Mouse (Mus musculus) gastrocnemius, postnatal 14 days (tissue): ENCODE data around the gene Dnah9. TPM values are rescaled to one million over a fixed set of nuclear protein-coding genes. Genes with fewer than 3 reads are reported as not detected.
A peak's percentile ranks its signal among the peaks of the same experiment; 100 is the strongest.

Source experiments
- DNase-seq: peaks from one replicate; pipeline ENCODE4 v3.0.0; 2021; ENCODE audit warnings: mixed read lengths
- intact Hi-C: fragments of 180-260 bp; cut with DNase I; formaldehyde crosslinking; loops from one replicate; pipeline ENCODE4 v1.15.1; 2025; ENCODE audit warnings: low total_unique reads
- total RNA-seq, 2 experiments: library from RNA; stranded (reverse); gene quantifications; 2 replicates each; pipeline ENCODE4 v1.2.3; 2021

Dnah9 gene
- total RNA-seq, 2 experiments from 2014 or later = not detected

DNA sequence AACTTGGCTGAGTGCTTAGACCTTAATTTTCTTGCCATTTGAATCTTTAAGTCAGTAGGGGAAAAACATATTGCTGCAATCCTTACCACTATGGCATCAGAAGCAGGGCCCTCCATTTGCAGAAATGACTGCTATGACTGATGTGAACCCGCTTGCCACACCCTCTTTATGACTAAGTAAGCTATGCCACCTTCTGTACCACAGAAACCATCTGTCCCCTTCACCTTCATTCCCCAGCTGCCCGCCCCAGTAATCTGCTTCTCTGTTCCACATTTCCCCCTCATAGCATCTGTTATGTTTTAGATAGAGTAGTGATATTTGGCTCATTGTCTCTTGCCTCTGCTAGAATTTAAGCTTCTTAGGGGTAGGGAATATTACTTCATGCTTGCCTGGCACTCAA, 237.6 kb downstream of the Dnah9 start:
- intact Hi-C loops = no loop called here
- DNase-seq = no peak

DNA sequence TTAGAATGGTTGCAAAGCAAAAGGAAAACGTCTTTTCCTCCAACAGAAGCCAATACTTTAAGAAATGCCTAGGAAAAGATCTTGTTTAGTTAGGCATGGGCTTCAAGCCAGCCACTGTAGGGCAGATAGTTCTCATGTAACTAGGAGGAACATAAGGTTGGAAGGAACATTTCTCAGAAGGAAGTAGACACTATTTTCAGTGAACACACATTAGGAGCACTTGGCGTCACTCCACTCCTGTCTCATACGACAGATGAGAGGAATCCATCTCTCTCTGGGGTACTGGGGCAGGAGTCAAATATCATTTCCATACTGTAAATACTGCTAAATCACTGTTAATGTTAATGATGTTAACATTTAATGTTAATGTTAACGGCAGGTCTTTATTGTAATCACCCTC, 238.0 kb downstream of the Dnah9 start:
- intact Hi-C loops = no loop called here

DNA sequence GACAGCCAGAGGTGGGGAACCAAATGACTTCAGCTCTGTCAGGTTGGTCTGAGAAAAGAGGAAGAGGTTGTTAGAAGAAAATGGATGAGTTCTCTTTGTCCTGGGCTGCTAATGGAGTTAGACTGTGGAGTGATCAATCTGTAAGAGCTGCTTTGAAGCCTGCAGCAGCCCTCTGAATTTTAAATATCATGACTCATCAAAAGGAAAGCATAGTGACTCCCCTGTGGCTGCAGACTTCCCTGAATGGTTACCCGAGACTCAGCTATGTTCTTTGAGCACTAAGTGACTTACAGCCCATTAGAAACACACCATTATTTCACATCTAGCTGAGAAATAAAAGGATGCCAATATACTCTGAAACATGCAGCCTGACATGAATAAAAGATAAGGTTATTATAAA, 240.4 kb downstream of the Dnah9 start:
- no peak for DNase-seq
- intact Hi-C loops = no loop called here

More for the DNA sequence above, 238.0 kb downstream of the Dnah9 start:
- no peak for DNase-seq

DNA sequence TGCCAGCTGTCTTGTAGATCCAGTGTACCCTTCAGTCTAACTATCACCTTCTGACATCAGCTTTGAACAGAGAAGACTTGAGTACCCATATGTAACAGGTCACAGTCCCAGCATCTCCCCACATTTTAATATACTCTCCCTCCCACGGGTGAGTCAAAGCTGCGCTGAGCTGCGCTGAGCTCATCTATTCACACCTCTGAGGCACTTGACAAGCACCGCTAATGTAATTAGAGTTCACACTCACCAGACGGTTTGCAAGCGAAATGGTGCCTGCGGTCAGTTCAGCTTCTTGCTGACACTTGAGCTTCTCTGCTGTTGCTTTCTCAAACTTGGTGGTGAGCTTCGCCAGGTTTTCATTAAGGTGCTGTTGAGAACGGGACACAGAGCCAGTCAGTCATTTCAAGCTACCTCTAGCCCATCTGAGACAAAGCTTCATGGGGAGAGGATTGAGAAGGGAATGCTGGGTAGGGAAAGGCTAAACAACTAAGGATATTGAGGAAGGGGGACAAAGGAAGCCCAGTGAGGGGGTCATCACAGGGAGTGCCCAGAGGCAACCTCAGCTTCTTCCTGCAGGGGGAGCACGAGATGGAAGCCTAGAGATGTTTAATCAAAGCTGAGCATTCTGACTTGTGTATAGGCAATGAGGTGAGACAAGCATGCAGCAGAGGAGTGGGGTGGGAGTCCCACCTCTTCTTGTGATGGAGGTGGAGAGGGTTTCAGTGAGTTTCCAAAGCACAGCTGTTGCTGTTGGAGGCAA, 249.7 kb downstream of the Dnah9 start:
- no peak for DNase-seq
- intact Hi-C loops = no loop called here

DNA sequence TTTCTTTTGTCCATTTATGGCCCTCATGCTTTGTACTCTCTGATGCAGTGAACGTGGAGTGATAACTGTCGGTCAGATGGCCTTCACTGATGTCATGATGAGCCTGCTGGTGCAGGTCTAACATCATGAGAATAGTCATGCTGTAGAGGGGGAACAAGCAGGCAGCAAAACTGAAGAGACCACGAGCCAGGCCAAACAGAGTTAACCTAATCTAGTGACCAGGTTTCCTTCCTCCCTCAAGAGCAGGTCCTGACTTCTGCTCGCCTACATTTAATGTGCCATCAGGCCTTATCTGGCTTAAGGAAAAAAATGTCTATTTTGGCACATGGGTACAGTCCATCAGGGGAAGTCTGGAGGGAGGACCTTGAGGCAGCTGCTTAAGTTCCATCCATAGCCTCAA, 259.2 kb downstream of the Dnah9 start:
- intact Hi-C loops = no loop called here
- DNase-seq = no peak

DNA sequence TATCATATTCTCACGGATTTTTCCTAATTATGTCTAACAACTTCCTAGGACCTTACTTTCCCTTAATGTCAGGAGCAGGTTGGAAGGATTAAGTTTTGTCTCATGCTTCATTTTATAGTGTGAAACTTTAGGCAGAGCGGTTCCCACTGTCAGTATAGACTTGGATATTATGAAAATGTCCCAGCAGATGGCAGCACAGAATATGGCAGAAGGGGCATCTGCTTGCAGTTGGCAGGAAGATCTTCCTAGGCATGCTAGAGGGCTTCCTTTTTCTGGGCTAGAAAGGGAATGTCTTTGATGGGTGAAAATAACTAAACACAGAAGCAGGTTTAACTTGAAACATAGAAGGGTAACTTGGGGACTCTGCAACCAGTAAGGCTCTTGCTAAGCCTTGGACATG, 262.9 kb downstream of the Dnah9 start:
- intact Hi-C loops = no loop called here
- no peak for DNase-seq

DNA sequence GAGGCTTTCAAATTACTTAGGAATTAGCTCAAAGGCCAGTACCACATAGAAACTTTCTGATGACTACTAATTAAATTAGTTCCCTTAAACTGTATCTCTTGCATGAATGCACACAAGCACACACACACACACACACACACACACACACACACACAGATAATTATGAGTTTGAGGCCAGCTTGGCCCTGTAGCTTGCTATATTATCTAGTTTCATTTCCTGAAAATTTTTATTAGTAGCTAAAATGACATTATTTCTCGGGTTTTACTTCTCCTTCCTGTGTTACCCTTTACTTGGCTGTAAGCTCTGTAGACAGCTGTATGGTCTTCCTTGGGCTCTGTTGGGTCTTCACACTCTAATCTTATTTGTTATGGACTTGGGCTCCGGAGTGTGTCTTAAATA, 264.4 kb downstream of the Dnah9 start:
- intact Hi-C loops = no loop called here
- no peak for DNase-seq

DNA sequence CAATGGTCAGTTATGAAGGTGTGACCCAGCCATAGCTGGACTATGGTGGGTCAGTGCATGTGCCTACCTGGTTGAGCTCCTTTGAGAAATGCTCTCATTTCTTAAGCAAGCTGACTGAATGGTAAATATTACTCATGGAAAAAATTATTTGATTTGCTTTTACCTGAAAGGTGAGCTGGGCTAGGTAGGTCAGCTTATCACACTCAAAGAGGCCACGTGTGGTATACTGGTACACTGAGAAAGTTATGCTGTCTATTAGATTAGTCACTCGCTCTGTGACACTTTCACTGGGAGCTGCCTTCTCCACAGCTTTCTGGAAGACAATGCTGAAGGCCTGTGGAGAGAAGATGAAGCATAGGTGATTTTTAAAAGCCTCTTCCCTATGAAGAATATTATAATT, 286.9 kb downstream of the Dnah9 start:
- intact Hi-C loops = no loop called here
- DNase-seq = no peak

DNA sequence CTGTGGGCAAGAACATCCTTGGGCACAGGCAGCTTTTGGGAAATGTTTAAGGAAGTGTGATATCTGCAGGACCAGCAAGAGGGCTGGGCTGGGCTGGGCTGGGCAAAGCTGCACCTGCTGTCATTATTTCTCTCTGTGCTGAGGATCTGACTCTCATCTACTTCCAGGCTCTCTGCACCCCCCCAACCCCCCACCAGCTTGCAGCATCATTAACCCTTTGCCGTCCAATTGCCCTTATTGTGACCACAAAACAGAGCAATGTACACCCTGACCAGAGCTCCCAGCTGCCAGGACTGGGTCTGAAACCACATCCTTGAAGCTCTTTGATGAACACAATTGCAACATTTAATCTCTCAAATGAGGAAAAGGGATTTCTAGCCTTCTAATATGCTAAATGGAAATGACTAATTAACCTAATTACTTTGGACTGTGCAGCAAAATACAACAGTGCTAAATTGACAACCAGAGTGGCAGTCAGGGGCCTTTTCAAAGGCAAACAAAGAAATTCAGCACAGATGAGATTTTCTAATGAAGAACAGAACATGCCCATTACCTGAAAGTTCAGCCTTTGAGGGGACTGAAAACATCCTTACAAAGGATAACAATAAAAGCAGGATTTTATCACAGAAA, 291.1 kb downstream of the Dnah9 start:
- no peak for DNase-seq

DNA sequence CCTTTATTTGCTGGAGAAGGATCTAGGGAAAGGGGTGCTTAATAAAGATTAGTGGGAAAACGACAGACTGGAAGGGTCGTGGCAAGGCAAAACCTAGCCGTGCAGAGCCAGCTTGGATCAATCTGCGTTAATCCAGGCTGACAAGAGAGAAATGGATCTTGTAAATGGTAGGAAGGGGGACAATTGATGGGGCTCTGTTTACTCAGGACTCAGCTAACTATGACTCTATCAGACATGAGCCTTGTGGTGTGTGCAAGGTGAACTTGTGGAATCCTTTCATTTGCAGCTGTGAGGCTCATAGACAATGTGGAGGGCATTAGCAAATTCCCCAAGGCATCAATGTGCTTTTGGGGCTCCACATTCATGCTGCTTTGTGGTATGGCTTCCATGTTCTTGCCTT, 306.9 kb downstream of the Dnah9 start:
- intact Hi-C loops = no loop called here
- no peak for DNase-seq

More for the DNA sequence above, 291.1 kb downstream of the Dnah9 start:
- intact Hi-C loops = no loop called here

DNA sequence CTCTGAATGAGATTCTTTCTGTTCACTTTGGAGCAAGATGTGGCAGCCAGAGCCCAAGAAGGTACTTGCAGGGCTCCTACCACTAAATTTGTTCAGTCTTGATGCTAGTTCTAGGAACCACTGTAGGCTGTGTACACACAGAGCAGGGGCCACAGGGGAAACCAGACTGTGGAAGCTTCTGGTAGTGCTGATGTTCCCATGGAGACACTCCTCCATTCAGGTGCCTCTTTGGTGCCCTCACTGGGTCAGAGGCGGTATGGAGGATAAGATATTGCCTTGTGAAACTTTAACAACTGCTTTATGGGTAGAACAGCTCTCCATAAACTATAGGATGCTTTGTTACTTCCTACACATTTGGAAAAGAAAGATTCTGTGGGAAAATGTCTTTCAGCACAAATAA, 316.3 kb downstream of the Dnah9 start:
- intact Hi-C loops = no loop called here
- DNase-seq = peak; percentile 14

DNA sequence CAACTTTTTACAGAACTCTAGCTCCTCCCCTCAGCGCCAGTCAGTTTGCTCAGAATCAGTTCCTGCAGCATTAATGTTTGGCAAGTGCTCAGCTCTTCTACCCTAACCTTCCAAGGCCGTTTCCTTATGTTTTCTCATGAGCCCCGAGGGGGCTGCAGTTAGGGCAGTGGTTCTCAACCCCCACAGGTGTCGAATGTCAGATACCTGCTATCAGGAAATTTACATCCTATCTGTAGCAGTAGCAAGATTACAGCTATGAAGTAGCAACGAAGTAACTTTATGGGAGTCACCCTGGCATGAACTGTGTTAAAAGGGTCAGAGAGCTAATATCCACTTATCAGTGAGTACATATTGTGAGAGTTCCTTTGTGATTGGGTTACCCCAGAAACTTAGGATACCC, 321.9 kb downstream of the Dnah9 start:
- no peak for DNase-seq
- intact Hi-C loops = no loop called here

DNA sequence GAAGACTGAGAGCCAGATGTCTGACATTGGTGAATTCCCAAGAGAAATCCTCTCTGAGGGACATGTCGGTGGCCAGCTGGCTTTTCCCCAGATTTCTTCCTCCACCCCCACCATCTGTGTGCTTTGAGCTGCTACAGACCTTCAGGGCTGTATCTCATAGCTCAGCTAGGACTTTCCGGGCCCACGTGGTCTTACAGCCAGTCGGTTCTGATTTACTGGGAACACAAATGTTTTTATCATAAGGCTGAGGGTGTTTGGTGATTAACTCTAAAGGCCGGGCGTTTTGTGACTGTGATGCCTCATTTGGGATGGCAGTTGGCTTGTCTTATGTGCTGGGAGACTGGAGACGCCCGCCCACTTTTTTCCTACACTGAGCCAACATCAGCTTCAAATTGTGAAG, 329.4 kb downstream of the Dnah9 start:
- peak; percentile 11 for DNase-seq
- intact Hi-C loops = no loop called here

DNA sequence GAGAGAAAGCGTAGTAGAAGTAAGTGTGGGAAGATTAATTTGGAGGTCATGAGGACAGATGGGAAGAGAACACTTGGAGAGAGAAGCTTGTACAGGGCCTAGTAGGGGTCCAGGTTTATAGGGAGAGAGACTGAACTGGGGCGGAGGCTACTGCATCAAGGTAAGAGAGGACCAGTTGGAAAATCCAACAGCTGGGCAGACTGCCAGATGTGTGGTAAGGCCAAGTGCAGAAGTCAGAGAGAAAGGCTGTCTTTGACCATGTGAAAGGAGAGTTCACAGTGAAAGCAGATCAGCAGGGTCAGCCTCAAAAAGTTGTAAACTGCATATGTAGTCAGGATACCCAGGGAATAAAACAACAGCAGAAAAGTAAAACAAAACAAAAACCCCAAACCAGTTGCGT, 343.8 kb downstream of the Dnah9 start:
- intact Hi-C loops = loop anchor here (10.0 kb wide), 1 partner anchor 300 kb away; no protein-coding TSS in a partner anchor
- no peak for DNase-seq

DNA sequence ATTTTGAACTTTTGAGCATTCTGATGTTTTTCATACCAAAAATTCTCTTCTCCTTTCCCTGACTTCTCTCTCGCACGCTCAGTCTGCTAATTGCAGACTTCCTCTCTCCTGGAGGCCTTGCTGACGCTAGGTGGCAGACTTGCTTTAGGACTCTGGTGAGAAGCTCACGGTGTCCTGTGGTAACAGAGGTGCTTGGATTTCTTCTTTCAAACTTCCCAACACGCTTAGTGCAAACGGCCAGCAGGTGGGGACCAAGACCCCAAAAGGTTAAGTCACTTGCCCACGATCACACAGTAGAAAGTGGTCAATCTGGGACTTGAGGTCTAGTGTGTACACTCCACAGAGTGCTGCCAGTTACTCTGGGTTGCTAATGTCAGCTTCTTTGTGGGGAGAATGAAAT, 347.5 kb downstream of the Dnah9 start:
- intact Hi-C loops = loop anchor here (10.0 kb wide), 1 partner anchor 304 kb away; no protein-coding TSS in a partner anchor
- peak; percentile 64 for DNase-seq

DNA sequence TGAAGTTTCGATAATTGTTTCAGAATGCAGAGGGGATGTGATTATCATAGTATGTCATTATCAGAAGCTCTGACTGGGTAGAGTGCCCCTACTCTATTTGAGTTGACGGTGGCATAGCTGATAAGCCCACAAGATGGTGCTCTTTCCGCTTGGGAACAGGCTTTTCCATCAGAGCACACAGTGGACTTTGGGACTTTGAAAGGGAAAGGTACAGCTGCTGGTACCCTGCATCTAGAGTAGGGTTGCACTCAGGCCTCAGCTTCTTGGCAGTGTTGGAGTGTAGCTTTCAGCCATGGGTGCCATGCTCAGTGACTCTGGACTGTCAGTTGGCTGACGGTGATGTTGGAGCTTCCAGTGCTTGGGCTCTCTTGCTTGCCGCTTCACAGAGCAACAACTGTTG, 348.1 kb downstream of the Dnah9 start:
- DNase-seq = no peak
- intact Hi-C loops = loop anchor here (10.0 kb wide), 1 partner anchor 305 kb away; no protein-coding TSS in a partner anchor

DNA sequence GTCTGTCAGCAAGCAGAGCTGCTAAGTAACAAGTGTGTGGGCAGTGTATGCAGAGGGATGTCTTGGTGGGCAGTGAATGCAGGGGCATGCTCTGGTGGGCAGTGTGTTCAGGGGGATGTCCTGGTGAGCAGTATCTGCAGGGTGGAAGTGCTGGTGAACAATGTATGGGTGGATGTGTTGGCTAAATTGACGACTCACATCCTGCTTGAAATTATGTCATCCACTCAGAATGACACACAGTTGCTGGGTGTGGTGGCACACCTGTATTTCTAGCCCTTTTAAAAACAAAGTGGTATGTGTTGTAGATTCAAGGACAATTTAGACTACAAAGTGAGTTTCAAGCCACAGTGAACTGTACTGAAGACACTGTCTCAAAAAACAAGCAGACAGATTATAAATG, 350.2 kb downstream of the Dnah9 start:
- no peak for DNase-seq
- intact Hi-C loops = no loop called here

DNA sequence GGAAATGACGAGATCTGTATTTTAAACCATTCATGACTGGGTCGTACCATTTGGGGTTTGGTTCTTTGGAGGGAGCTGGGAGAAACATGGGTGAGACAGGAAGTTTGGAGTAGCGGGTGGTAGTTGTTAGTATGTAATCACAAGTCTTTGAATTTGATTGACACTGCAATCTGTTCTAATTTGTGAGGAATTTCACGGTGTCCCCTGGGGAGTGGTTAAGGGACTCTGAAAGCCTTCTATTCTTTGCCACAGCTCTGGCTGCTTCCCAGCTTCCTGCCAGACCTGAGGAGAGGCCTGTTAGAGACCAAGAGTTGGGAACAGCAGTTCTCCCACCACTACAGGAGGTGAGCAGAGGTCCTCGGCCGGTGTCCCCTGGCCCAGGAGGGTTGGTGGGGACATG, 352.1 kb downstream of the Dnah9 start:
- DNase-seq = no peak
- intact Hi-C loops = no loop called here

DNA sequence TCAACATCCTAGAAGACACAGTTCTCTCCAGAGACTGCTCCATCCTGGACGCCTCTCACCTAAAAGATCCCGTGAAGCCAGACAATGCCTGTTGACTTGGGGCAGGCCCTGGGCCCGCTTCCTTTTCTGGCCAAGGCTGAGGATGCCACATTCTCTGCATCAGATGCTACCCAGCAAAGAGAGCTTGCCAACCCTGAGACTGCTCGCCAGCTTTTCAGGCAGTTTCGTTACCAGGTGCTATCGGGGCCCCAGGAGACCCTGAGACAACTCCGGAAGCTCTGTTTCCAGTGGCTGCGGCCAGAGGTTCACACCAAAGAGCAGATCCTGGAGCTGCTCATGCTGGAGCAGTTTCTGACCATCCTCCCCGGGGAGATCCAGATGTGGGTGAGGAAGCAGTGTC, 354.0 kb downstream of the Dnah9 start:
- no peak for DNase-seq
- intact Hi-C loops = no loop called here

DNA sequence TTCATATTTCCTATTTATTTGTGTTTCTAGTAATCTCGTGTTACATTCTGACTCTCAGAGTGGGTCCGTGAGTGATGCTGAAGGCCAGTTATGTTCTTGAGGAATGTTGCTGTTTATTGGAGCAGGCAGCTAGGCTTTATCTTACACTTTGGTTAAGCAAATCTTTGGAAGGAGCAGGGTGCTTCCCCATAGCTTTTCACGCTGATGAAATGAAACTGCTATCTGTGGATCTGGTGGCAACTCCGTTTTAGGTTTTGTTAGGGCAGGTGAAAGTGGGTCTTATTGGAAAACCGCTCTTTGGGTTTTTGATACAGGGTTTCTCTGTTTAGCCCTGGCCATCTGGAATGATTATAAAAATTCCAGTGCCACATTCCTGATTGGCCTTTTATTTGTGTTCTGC, 356.3 kb downstream of the Dnah9 start:
- DNase-seq = no peak
- intact Hi-C loops = no loop called here

DNA sequence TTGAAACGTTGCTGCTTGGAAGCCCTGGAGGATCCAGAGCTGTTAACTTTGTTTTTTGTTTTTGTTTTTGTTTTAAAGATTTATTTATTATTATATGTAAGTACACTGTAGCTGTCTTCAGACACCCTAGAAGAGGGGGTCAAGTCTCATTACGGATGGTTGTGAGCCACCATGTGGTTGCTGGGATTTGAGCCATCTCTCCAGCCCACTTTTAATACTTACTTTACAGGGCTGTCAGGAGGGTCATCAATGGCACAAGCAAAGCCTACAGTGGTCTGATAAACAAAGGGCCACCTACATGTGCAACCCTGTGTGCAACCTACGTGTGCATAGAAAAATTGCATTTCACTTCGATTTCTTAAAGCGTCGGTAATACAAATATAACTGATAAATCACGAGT, 360.8 kb downstream of the Dnah9 start:
- DNase-seq = no peak
- intact Hi-C loops = no loop called here
